Mouse (Mus musculus) E14TG2a.4 (cell line): ENCODE measurements around the gene Dzank1.

ENCODE experiments used
- CTCF ChIP-seq: conservative IDR thresholded peaks from 2 replicates; pipeline ENCODE4 v1.5.1; 2014; ENCODE audit warnings: low read length
- NANOG ChIP-seq: IDR thresholded peaks from 2 replicates; pipeline ENCODE4 v1.6.1; 2014; ENCODE audit warnings: borderline replicate concordance, low read length, mixed read lengths
- POU5F1 ChIP-seq: IDR thresholded peaks from 2 replicates; pipeline ENCODE4 v1.6.1; 2014; ENCODE audit warnings: low read length, borderline replicate concordance

- no peak for TF ChIP-seq CTCF
- TF ChIP-seq NANOG = no peak
- no peak for TF ChIP-seq POU5F1
Observed at GRCm38 (mm10) chr2:144450378-144450777, 76.8 kb downstream of the Dzank1 start.
